In the genomic region with DNA sequence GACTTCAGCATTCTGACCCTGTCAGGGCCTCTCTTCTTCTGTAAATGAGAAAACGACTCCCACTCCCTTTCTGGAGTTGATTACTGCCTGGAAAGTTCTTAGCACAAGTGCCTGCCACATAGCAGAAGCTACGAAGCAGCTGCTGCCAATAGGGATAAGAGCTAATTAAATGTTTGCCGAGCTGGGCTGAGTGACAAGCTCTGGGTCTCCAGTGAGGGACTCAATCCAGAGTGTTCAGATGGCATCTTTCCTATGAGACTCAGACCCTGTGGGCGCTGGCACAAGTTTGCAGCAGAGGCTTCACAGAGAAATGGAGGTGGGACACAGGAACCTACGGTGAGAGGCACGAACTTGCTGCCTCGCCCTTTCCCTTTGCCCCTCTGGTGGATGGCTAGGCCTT, we compare ENCODE assay signal across 16 mouse cellular contexts. TPM values are rescaled to one million over a fixed set of nuclear protein-coding genes. Genes with fewer than 3 reads are reported as not detected.
A peak's percentile ranks its signal among the peaks of the same experiment; 100 is the strongest.
DNase-seq lines count a peak whose midpoint lies in the region; ATAC-seq and TF ChIP-seq lines count a peak whose summit lies in the region.
"Had no signal": no experiment of that assay in that cellular context is flagged by ENCODE, and none has a peak within 500 bp of the region (broad histone marks: within the 10 kb centered on the region; RNA-seq: fewer than 3 reads in every experiment).

No protein-coding gene starts in this region.

- H3K4me1 ChIP-seq in hindbrain, embryonic 14.5 days (replicated peaks; ENCODE audit: control insufficient read depth, insufficient read depth, low read length): no peaks in the 10 kb centered on the region; the same call in 1 of the 2 replicates
- no peaks in the 10 kb centered on the region for H3K4me1 ChIP-seq in hindbrain, embryonic 12.5 days
- H3K4me1 ChIP-seq in midbrain, postnatal 0 days (ENCODE audit: insufficient read depth, low read length): no peaks in the 10 kb centered on the region
- peaks cover 13% of the 10 kb centered on the region for H3K4me1 ChIP-seq in midbrain, embryonic 10.5 days
- no peaks in the 10 kb centered on the region for H3K4me1 ChIP-seq in forebrain, postnatal 0 days (ENCODE audit: insufficient read depth)
- H3K4me1 ChIP-seq in limb, embryonic 10.5 days: peaks cover 14% of the 10 kb centered on the region
- H3K4me1 ChIP-seq: liver, embryonic 13.5 days; megakaryocyte, embryonic 14.5 days had no signal

- no peak overlapping the region for H3K9ac ChIP-seq in hindbrain, embryonic 14.5 days
- H3K9ac ChIP-seq in hindbrain, embryonic 12.5 days: no peak overlapping the region
- H3K9ac ChIP-seq in midbrain, postnatal 0 days (replicated peaks; ENCODE audit: low read length, poor library complexity, severe bottlenecking): no peak overlapping the region
- H3K9ac ChIP-seq in forebrain, postnatal 0 days: no peak overlapping the region
- H3K9ac ChIP-seq: heart, embryonic 12.5 days; hindbrain, embryonic 15.5 days; liver, embryonic 13.5 days had no signal

- H3K4me3 ChIP-seq in hindbrain, embryonic 14.5 days (replicated peaks; ENCODE audit: low read length): no peak overlapping the region
- H3K4me3 ChIP-seq in hindbrain, embryonic 12.5 days: no peak overlapping the region
- no peak overlapping the region for H3K4me3 ChIP-seq in midbrain, postnatal 0 days (ENCODE audit: low read depth, low read length)
- no peak overlapping the region for H3K4me3 ChIP-seq in midbrain, embryonic 10.5 days
- H3K4me3 ChIP-seq in forebrain, postnatal 0 days (ENCODE audit: low read depth, low read length): no peak overlapping the region
- no peak overlapping the region for H3K4me3 ChIP-seq in limb, embryonic 10.5 days
- H3K4me3 ChIP-seq: erythroblast, embryonic 14.5 days; gastrocnemius, adult 2 months; heart, embryonic 12.5 days; hindbrain, embryonic 15.5 days; left cerebral cortex, adult 2 months; liver, embryonic 13.5 days; megakaryocyte, embryonic 14.5 days had no signal

- peak; percentile 33 for DNase-seq in hindbrain, embryonic 14.5 days (ENCODE audit: low spot score)
- peak; percentile 65 for DNase-seq in midbrain, postnatal 0 days (ENCODE audit: low spot score)
- DNase-seq in midbrain, embryonic 10.5 days (ENCODE audit: low spot score): no peak
- DNase-seq in forebrain, postnatal 0 days: peak; percentile 78
- DNase-seq in limb, embryonic 10.5 days (ENCODE audit: low spot score): no peak
- no peak for DNase-seq in liver
- DNase-seq: gastrocnemius, adult 2 months; kidney, adult 9 months; liver, embryonic 13.5 days had no signal

- no peak for ATAC-seq in hindbrain, embryonic 14.5 days (ENCODE audit: low FRiP score)
- ATAC-seq in hindbrain, embryonic 12.5 days (ENCODE audit: low FRiP score): no peak
- no peak for ATAC-seq in midbrain, postnatal 0 days (ENCODE audit: low FRiP score)
- ATAC-seq in forebrain, postnatal 0 days: peak; percentile 69
- ATAC-seq: Patski had no signal

- no peak overlapping the region for H3K4me2 ChIP-seq in hindbrain, embryonic 14.5 days (replicated peaks)
- no peak overlapping the region for H3K4me2 ChIP-seq in hindbrain, embryonic 12.5 days (replicated peaks)
- H3K4me2 ChIP-seq in midbrain, postnatal 0 days (ENCODE audit: low read depth, low read length, poor library complexity, severe bottlenecking): no peak overlapping the region
- H3K4me2 ChIP-seq in forebrain, postnatal 0 days (ENCODE audit: low read depth): no peak overlapping the region
- H3K4me2 ChIP-seq: heart, embryonic 12.5 days; hindbrain, embryonic 15.5 days; liver, embryonic 13.5 days had no signal

- no peaks in the 10 kb centered on the region for H3K36me3 ChIP-seq in hindbrain, embryonic 14.5 days (replicated peaks; ENCODE audit: control insufficient read depth, insufficient read depth)
- H3K36me3 ChIP-seq in hindbrain, embryonic 12.5 days: no peaks in the 10 kb centered on the region
- H3K36me3 ChIP-seq in midbrain, postnatal 0 days (ENCODE audit: insufficient read depth, low read length): no peaks in the 10 kb centered on the region
- no peaks in the 10 kb centered on the region for H3K36me3 ChIP-seq in midbrain, embryonic 10.5 days
- no peaks in the 10 kb centered on the region for H3K36me3 ChIP-seq in forebrain, postnatal 0 days (ENCODE audit: insufficient read depth)
- H3K36me3 ChIP-seq in limb, embryonic 10.5 days: no peaks in the 10 kb centered on the region
- H3K36me3 ChIP-seq: heart, embryonic 12.5 days; hindbrain, embryonic 15.5 days; liver, embryonic 13.5 days had no signal

- no peaks in the 10 kb centered on the region for H3K9me3 ChIP-seq in hindbrain, embryonic 14.5 days (ENCODE audit: control insufficient read depth, low read length)
- no peaks in the 10 kb centered on the region for H3K9me3 ChIP-seq in hindbrain, embryonic 12.5 days (replicated peaks)
- no peaks in the 10 kb centered on the region for H3K9me3 ChIP-seq in midbrain, postnatal 0 days (ENCODE audit: low read length)
- no peaks in the 10 kb centered on the region for H3K9me3 ChIP-seq in midbrain, embryonic 10.5 days (replicated peaks)
- no peaks in the 10 kb centered on the region for H3K9me3 ChIP-seq in forebrain, postnatal 0 days (ENCODE audit: low read length)
- H3K9me3 ChIP-seq in limb, embryonic 10.5 days (replicated peaks): no peaks in the 10 kb centered on the region
- H3K9me3 ChIP-seq: heart, embryonic 12.5 days; hindbrain, embryonic 15.5 days; liver, embryonic 13.5 days had no signal

- no peak for TF ChIP-seq CTCF in midbrain, postnatal 0 days (IDR thresholded peaks at IDR 0.05)
- TF ChIP-seq CTCF in forebrain, postnatal 0 days (IDR thresholded peaks at IDR 0.05; ENCODE audit: low read depth): no peak

- no peaks in the 10 kb centered on the region for H3K27me3 ChIP-seq in hindbrain, embryonic 14.5 days (ENCODE audit: control insufficient read depth, insufficient read depth, low read length)
- no peaks in the 10 kb centered on the region for H3K27me3 ChIP-seq in hindbrain, embryonic 12.5 days
- no peaks in the 10 kb centered on the region for H3K27me3 ChIP-seq in midbrain, postnatal 0 days (ENCODE audit: insufficient read depth, low read length)
- H3K27me3 ChIP-seq in midbrain, embryonic 10.5 days (ENCODE audit: low read depth, poor library complexity, severe bottlenecking): no peaks in the 10 kb centered on the region
- H3K27me3 ChIP-seq in forebrain, postnatal 0 days (ENCODE audit: insufficient read depth, low read length): no peaks in the 10 kb centered on the region
- no peaks in the 10 kb centered on the region for H3K27me3 ChIP-seq in limb, embryonic 10.5 days (ENCODE audit: low read depth, poor library complexity, severe bottlenecking)
- H3K27me3 ChIP-seq: heart, embryonic 12.5 days; hindbrain, embryonic 15.5 days; liver, embryonic 13.5 days; megakaryocyte, embryonic 14.5 days; Patski had no signal

- WGBS in hindbrain, embryonic 14.5 days: 73% methylated on average over 7 of the region's 7 CpGs
- WGBS in hindbrain, embryonic 12.5 days: 76% methylated on average over 7 of the region's 7 CpGs
- 74% methylated on average over 7 of the region's 7 CpGs for WGBS in midbrain, postnatal 0 days
- WGBS in midbrain, embryonic 10.5 days: 73% methylated on average over 7 of the region's 7 CpGs
- WGBS in forebrain, postnatal 0 days: 45% methylated on average over 7 of the region's 7 CpGs
- 66% methylated on average over 7 of the region's 7 CpGs for WGBS in limb, embryonic 10.5 days

- no peak overlapping the region for H3K27ac ChIP-seq in hindbrain, embryonic 14.5 days
- H3K27ac ChIP-seq in hindbrain, embryonic 12.5 days: no peak overlapping the region
- H3K27ac ChIP-seq in midbrain, postnatal 0 days (ENCODE audit: low read depth, low read length): no peak overlapping the region
- H3K27ac ChIP-seq in midbrain, embryonic 10.5 days (replicated peaks): no peak overlapping the region
- no peak overlapping the region for H3K27ac ChIP-seq in forebrain, postnatal 0 days (ENCODE audit: low read depth, low read length)
- 0 out of 2 replicates have a peak overlapping the region, but pooled peaks have one; percentile 9 for H3K27ac ChIP-seq in limb, embryonic 10.5 days
- H3K27ac ChIP-seq: gastrocnemius, adult 2 months; hindbrain, embryonic 15.5 days; left cerebral cortex, adult 2 months; liver, embryonic 13.5 days had no signal

RNA-seq across cellular contexts. Expression of a gene that starts 8.7 kb away (rescaled TPM):
- 0.07 and 0.28 TPM in 2 replicates for polyA plus RNA-seq in hindbrain, embryonic 14.5 days (2014; fragmentation: Nextera tagmentation; extraction: Ambion mirVana)
- polyA plus RNA-seq in hindbrain, embryonic 12.5 days (2016; fragmentation: Nextera tagmentation; extraction: Ambion mirVana): 0.17 and 0.35 TPM in 2 replicates
- total RNA-seq in midbrain, postnatal 0 days (2014; rRNA removed): 0.38 and 0.71 TPM in 2 replicates
- polyA plus RNA-seq in midbrain, postnatal 0 days (2015; fragmentation: Nextera tagmentation; extraction: Ambion mirVana): 0.27 and 0.35 TPM in 2 replicates
- not detected in 2 replicates for polyA plus RNA-seq in midbrain, embryonic 10.5 days (2016; fragmentation: Nextera tagmentation; extraction: Ambion mirVana)
- total RNA-seq in forebrain, postnatal 0 days (2014; rRNA removed): 1.6 TPM in 1 of 2 replicates, not detected in the other
- 0.15 and 0.23 TPM in 2 replicates for polyA plus RNA-seq in forebrain, postnatal 0 days (2015; fragmentation: Nextera tagmentation; extraction: Ambion mirVana)
- polyA plus RNA-seq in limb, embryonic 10.5 days (2016; fragmentation: Nextera tagmentation; extraction: Ambion mirVana): not detected in 2 replicates
- total RNA-seq: gastrocnemius, adult 2 months had no signal
- polyA plus RNA-seq: erythroblast, embryonic 14.5 days; liver, embryonic 13.5 days had no signal

Comparison
In these comparisons a context has a peak if more than half of its experiments do, and no peak if none do; other contexts are left out.
1. DNase-seq: peak in hindbrain, embryonic 14.5 days (single experiment), midbrain, postnatal 0 days (single experiment) and forebrain, postnatal 0 days (single experiment); none in midbrain, embryonic 10.5 days (single experiment), limb, embryonic 10.5 days (single experiment) and liver (single experiment).